Mouse (Mus musculus) hindbrain, embryonic 15.5 days (tissue): ENCODE results near the gene Acnat1. TPM values are rescaled to one million over a fixed set of nuclear protein-coding genes. Genes with fewer than 3 reads are reported as not detected.
"Not testable (repeated sequence)": the region's sequence is repeated elsewhere in the genome, so short reads cannot be mapped to it uniquely, and the experiment has no call there.

Experiments
- ATAC-seq: fragments of 200-750 bp; cut with Nextera tagmentation; 2 replicates; pipeline ENCODE4 v1.8.0; 2017; ENCODE audit warnings: low read depth, moderate number of reproducible peaks, moderate TSS enrichment; ENCODE audit not compliant: low FRiP score
- H3K27ac ChIP-seq: fragments of 300-500 bp; sonication (generic); replicated peaks from 2 replicates; pipeline ENCODE4 v1.5.1; 2015; ENCODE audit warnings: mild to moderate bottlenecking, inconsistent platforms
- H3K27me3 ChIP-seq: fragments of 300-500 bp; sonication (generic); 2 replicates; pipeline ENCODE4 v1.6.1; 2015; ENCODE audit warnings: control low read depth, inconsistent platforms
- H3K36me3 ChIP-seq: fragments of 300-500 bp; sonication (generic); 2 replicates; pipeline ENCODE4 v1.6.1; 2015; ENCODE audit warnings: control low read depth, inconsistent platforms
- H3K4me1 ChIP-seq: fragments of 300-500 bp; sonication (generic); replicated peaks from 2 replicates; pipeline ENCODE4 v1.6.1; 2015; ENCODE audit warnings: control low read depth, inconsistent platforms
- H3K4me2 ChIP-seq: fragments of 300-500 bp; sonication (generic); 2 replicates; pipeline ENCODE4 v1.6.1; 2015; ENCODE audit warnings: moderate library complexity, mild to moderate bottlenecking, inconsistent platforms
- H3K4me3 ChIP-seq: fragments of 300-500 bp; sonication (generic); 2 replicates; pipeline ENCODE4 v1.5.1; 2015; ENCODE audit warnings: mild to moderate bottlenecking, inconsistent platforms
- H3K9ac ChIP-seq: fragments of 300-500 bp; sonication (generic); 2 replicates; pipeline ENCODE4 v1.6.1; 2015; ENCODE audit warnings: inconsistent platforms
- H3K9me3 ChIP-seq: fragments of 300-500 bp; sonication (generic); 2 replicates; pipeline ENCODE4 v1.6.1; 2016; ENCODE audit warnings: control low read depth, inconsistent platforms
- WGBS: fragments of 180-500 bp; shearing (Covaris S2); methylation state at CpG from one replicate; pipeline ENCODE4 v1.1.7; 2015; 5-methylcytosine and 5-hydroxymethylcytosine counted together
- polyA plus RNA-seq: library from polyadenylated mRNA; unstranded; fragments of >200 nt; fragmentation: Nextera tagmentation; extraction: Ambion mirVana; gene quantifications from 2 replicates; pipeline ENCODE4 v1.2.1, GENCODE M21; 2015

The Acnat1 gene
- polyA plus RNA-seq, 1 experiment from 2014 or later: not detected

- H3K27me3 ChIP-seq, H3K4me1 ChIP-seq, ATAC-seq, H3K27ac ChIP-seq, H3K9ac ChIP-seq, H3K4me2 ChIP-seq, H3K9me3 ChIP-seq, H3K36me3 ChIP-seq, H3K4me3 ChIP-seq: not testable (repeated sequence)
- WGBS: 89% methylated on average over 1 of the region's 1 CpGs
These were observed 22.4 kb downstream of the Acnat1 start for GRCm38 (mm10) chr4:49451133-49451847.

GRCm38 (mm10) chr4:49436968-49437367 is 36.7 kb downstream of the Acnat1 start:
- H3K4me1 ChIP-seq, H3K4me3 ChIP-seq, H3K36me3 ChIP-seq, H3K9ac ChIP-seq, H3K4me2 ChIP-seq, ATAC-seq, H3K27ac ChIP-seq, H3K27me3 ChIP-seq, H3K9me3 ChIP-seq: not testable (repeated sequence)
- WGBS: 94% methylated on average over 3 of the region's 3 CpGs

GRCm38 (mm10) chr4:49410151-49410550 is 63.6 kb downstream of the Acnat1 start:
- H3K9ac ChIP-seq, H3K36me3 ChIP-seq, H3K27me3 ChIP-seq, H3K4me1 ChIP-seq, H3K4me2 ChIP-seq, ATAC-seq, H3K27ac ChIP-seq, H3K4me3 ChIP-seq, H3K9me3 ChIP-seq: not testable (repeated sequence)
- 79% methylated on average over 2 of the region's 2 CpGs for WGBS

- not testable (repeated sequence) for H3K4me2 ChIP-seq, ATAC-seq, H3K36me3 ChIP-seq, H3K9me3 ChIP-seq, H3K4me1 ChIP-seq, H3K27ac ChIP-seq, H3K4me3 ChIP-seq, H3K9ac ChIP-seq, H3K27me3 ChIP-seq
- WGBS: 87% methylated on average over 5 of the region's 5 CpGs
These were observed 65.8 kb downstream of the Acnat1 start, which contains the start of gene Acnat2 for GRCm38 (mm10) chr4:49407957-49408356. Acnat2 (minus strand) TSS chr4:49408151.

Other genes starting within 250 kb of the Acnat1 start
- not detected in 2 replicates for gene Acnat2, start 65.8 kb downstream of the Acnat1 start, polyA plus RNA-seq
- not detected in 2 replicates for gene Baat, start 32.6 kb upstream of the Acnat1 start, polyA plus RNA-seq
- 72.5 and 72.9 TPM in 2 replicates for gene Mrpl50, start 47.2 kb upstream of the Acnat1 start, polyA plus RNA-seq
- gene Zfp189, start 47.3 kb upstream of the Acnat1 start, polyA plus RNA-seq: 11.3 and 11.8 TPM in 2 replicates
- gene Aldob, start 75.6 kb upstream of the Acnat1 start, polyA plus RNA-seq: 0.43 and 0.47 TPM in 2 replicates
- gene Tmem246, start 124.0 kb upstream of the Acnat1 start, polyA plus RNA-seq: 118 and 128 TPM in 2 replicates
- 49.2 and 49.8 TPM in 2 replicates for gene Rnf20, start 158.1 kb upstream of the Acnat1 start, polyA plus RNA-seq
- 0.46 and 0.62 TPM in 2 replicates for gene Ppp3r2, start 208.1 kb upstream of the Acnat1 start, polyA plus RNA-seq